Mouse (Mus musculus) ES-E14 (cell line): ENCODE results near the gene 9430015G10Rik. TPM values are rescaled to one million over a fixed set of nuclear protein-coding genes. Genes with fewer than 3 reads are reported as not detected.

ENCODE experiments used
- DNase-seq: peaks from one replicate; pipeline ENCODE4 v3.0.0-alpha.2; 2013; ENCODE audit warnings: low read depth, low spot score
- H3K27ac ChIP-seq: 2 replicates; pipeline ENCODE4 v1.5.1; 2012; ENCODE audit warnings: low read depth, mild to moderate bottlenecking, low read length, moderate library complexity, mixed read lengths; ENCODE audit not compliant: poor library complexity, insufficient read depth, severe bottlenecking
- H3K36me3 ChIP-seq: 2 replicates; pipeline ENCODE4 v1.6.1; 2012; ENCODE audit warnings: mild to moderate bottlenecking, low read length, moderate library complexity, mixed read lengths; ENCODE audit not compliant: control insufficient read depth, poor library complexity, insufficient read depth, severe bottlenecking
- H3K4me1 ChIP-seq, 2 experiments: fragments of 150-350 bp in 1 of 2; sonication (generic) in 1 of 2; 2 replicates each; pipeline ENCODE4 v1.6.1; 2012; ENCODE audit warnings: low read length in 2 of 2, mild to moderate bottlenecking in 1 of 2, mixed read lengths in 1 of 2; ENCODE audit not compliant: control insufficient read depth in 2 of 2, insufficient read depth in 2 of 2, poor library complexity in 1 of 2
- H3K4me3 ChIP-seq, 2 experiments: fragments of 150-350 bp in 1 of 2; sonication (generic) in 1 of 2; 2 replicates each; pipeline ENCODE4 v1.5.1; 2012; ENCODE audit warnings: low read length in 2 of 2, low read depth in 1 of 2, mild to moderate bottlenecking in 1 of 2, mixed read lengths in 1 of 2; ENCODE audit not compliant: insufficient read depth in 1 of 2, poor library complexity in 1 of 2, severe bottlenecking in 1 of 2
- H3K9ac ChIP-seq: 2 replicates; pipeline ENCODE4 v1.6.1; 2012; ENCODE audit warnings: low read depth, mild to moderate bottlenecking, low read length, mixed read lengths; ENCODE audit not compliant: poor library complexity, insufficient read depth, severe bottlenecking
- H3K9me3 ChIP-seq: fragments of 150-350 bp; sonication (generic); 2 replicates; pipeline ENCODE4 v1.6.1; 2012; ENCODE audit warnings: low read depth, mild to moderate bottlenecking, low read length; ENCODE audit not compliant: control insufficient read depth, insufficient read depth
- CHD2 ChIP-seq: IDR thresholded peaks from 2 replicates; pipeline ENCODE4 v1.6.1; 2014; ENCODE audit warnings: mild to moderate bottlenecking, low read depth, low read length, inconsistent platforms
- HCFC1 ChIP-seq: IDR thresholded peaks from 2 replicates; pipeline ENCODE4 v1.6.1; 2012; ENCODE audit warnings: low read length, inconsistent platforms, borderline replicate concordance; ENCODE audit not compliant: insufficient read depth
- MAFK ChIP-seq: IDR thresholded peaks from 2 replicates; pipeline ENCODE4 v1.6.1; 2014; ENCODE audit warnings: mild to moderate bottlenecking, low read depth, low read length, inconsistent platforms; ENCODE audit not compliant: insufficient read depth
- ZC3H11A ChIP-seq: IDR thresholded peaks from 2 replicates; pipeline ENCODE4 v1.6.1; 2012; ENCODE audit warnings: low read depth, mild to moderate bottlenecking, inconsistent platforms, low read length, borderline replicate concordance
- ZNF384 ChIP-seq: IDR thresholded peaks from 2 replicates; pipeline ENCODE4 v1.6.1; 2012; ENCODE audit warnings: low read depth, low read length, inconsistent platforms
- in situ Hi-C, 2 experiments: fragments of 600-800 bp; cut with MboI; formaldehyde crosslinking; loops; one replicate each; pipeline ENCODE4 v1.15.1; 2025; ENCODE audit warnings: low sequenced_read_pairs in 2 of 2, inconsistent platforms in 1 of 2; ENCODE audit not compliant: unreplicated experiment in 2 of 2
- total RNA-seq: library from RNA; depleted of rRNA; stranded (reverse); fragments of 300-350 nt; gene quantifications from 2 replicates; pipeline ENCODE4 v1.2.3, GENCODE M21; 2012

Gene 9430015G10Rik
- total RNA-seq, 1 experiment = 83.4 TPM

GRCm38 (mm10) chr4:156100501-156100900, 9.3 kb upstream of the 9430015G10Rik start:
- in situ Hi-C loops = no loop called here
- no peak for DNase-seq
- Histone ChIP-seq H3K9me3 (no peaks in the 10 kb centered on the region), H3K4me3 (no peak overlapping the region), H3K4me1 (peaks cover 2 to 5% of the 10 kb centered on the region in 2 experiments; a peak in 2 of 4 replicates), H3K9ac (no peak overlapping the region), H3K27ac (no peak overlapping the region), H3K36me3 (no peaks in the 10 kb centered on the region)
- no peak for TF ChIP-seq HCFC1
- no peak for TF ChIP-seq CHD2
- no peak for TF ChIP-seq ZC3H11A
- no peak for TF ChIP-seq ZNF384
- TF ChIP-seq MAFK = no peak

DNA sequence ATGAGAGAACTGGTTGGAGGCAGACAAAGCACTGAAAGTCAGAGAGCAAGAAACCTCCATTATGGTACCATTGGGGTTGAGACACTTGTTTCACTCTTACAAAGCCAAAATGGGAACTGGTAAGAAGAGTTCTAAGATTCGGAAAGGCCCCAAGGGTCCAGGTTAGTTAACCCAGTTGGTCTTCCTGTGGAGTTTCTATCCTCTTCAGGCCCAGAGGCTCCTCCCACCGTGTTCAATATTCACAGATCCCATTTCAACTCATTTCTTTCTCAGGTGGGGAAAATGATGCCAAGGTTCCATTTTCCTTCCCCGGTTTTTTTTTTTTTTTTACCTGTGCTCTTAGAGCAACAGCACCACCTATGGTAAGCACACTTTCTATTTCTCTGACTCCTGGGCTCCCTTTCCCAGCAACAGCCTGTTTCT, 8.3 kb upstream of the 9430015G10Rik start:
- H3K9ac ChIP-seq = no peak overlapping the region
- no peak for TF ChIP-seq ZC3H11A
- peak; percentile 99 for TF ChIP-seq ZNF384
- no peak for TF ChIP-seq MAFK
- TF ChIP-seq HCFC1 = no peak
- in situ Hi-C loops = no loop called here
- H3K9me3 ChIP-seq = no peaks in the 10 kb centered on the region
- DNase-seq = no peak
- no peaks in the 10 kb centered on the region for H3K36me3 ChIP-seq
- no peak overlapping the region for H3K4me3 ChIP-seq
- H3K4me1 ChIP-seq = peaks cover 2 to 5% of the 10 kb centered on the region in 2 experiments; a peak in 2 of 4 replicates
- no peak overlapping the region for H3K27ac ChIP-seq

DNA sequence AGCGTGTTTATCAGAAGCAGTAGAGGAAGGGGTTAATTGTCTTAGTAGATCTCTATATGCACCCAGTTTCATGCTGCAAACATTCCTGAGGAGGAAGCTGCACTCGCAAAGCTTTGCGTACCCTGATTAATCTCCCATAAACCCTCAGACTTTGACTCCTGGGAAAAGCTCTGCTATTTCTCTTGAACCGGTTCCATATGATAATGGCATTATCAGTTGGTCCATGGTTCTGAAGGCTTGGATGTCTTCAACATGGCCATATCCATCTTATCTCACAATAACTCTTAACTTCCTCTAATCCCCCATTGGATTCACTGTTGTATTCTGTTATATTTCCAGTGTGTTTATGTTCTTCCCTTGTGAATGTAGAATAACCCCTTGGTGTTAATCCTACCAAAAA, 6.4 kb upstream of the 9430015G10Rik start:
- no peak overlapping the region for H3K4me3 ChIP-seq
- H3K4me1 ChIP-seq = peaks cover under 1 to 2% of the 10 kb centered on the region in 2 experiments; a peak in 1 of 4 replicates
- no peaks in the 10 kb centered on the region for H3K36me3 ChIP-seq
- no peaks in the 10 kb centered on the region for H3K9me3 ChIP-seq
- H3K27ac ChIP-seq = no peak overlapping the region
- no peak for TF ChIP-seq MAFK
- TF ChIP-seq ZC3H11A = no peak
- TF ChIP-seq HCFC1 = no peak
- TF ChIP-seq ZNF384 = no peak
- TF ChIP-seq CHD2 = no peak
- no peak for DNase-seq
- in situ Hi-C loops = no loop called here
- no peak overlapping the region for H3K9ac ChIP-seq

GRCm38 (mm10) chr4:156108606-156109546, 906 bp upstream of the 9430015G10Rik start:
- Histone ChIP-seq H3K9me3 (no peaks in the 10 kb centered on the region), H3K9ac (peak overlapping the region; percentile 77), H3K4me1 (peaks cover 0 to 2% of the 10 kb centered on the region in 2 experiments; a peak in 1 of 4 replicates), H3K4me3 (peak overlapping the region; percentile 49 to 62), H3K27ac (peak overlapping the region; percentile 35), H3K36me3 (no peaks in the 10 kb centered on the region; the same call in 1 of the 2 replicates)
- TF ChIP-seq ZC3H11A (no peak), MAFK (no peak), CHD2 (no peak)
- peak; percentile 54 for DNase-seq
- in situ Hi-C loops = no loop called here
